Mouse (Mus musculus): ENCODE data around the gene Igsf21. TPM values are rescaled to one million over a fixed set of nuclear protein-coding genes. Genes with fewer than 3 reads are reported as not detected.

Igsf21 gene
- total RNA-seq (2017) = not detected in 3 replicates

DNA sequence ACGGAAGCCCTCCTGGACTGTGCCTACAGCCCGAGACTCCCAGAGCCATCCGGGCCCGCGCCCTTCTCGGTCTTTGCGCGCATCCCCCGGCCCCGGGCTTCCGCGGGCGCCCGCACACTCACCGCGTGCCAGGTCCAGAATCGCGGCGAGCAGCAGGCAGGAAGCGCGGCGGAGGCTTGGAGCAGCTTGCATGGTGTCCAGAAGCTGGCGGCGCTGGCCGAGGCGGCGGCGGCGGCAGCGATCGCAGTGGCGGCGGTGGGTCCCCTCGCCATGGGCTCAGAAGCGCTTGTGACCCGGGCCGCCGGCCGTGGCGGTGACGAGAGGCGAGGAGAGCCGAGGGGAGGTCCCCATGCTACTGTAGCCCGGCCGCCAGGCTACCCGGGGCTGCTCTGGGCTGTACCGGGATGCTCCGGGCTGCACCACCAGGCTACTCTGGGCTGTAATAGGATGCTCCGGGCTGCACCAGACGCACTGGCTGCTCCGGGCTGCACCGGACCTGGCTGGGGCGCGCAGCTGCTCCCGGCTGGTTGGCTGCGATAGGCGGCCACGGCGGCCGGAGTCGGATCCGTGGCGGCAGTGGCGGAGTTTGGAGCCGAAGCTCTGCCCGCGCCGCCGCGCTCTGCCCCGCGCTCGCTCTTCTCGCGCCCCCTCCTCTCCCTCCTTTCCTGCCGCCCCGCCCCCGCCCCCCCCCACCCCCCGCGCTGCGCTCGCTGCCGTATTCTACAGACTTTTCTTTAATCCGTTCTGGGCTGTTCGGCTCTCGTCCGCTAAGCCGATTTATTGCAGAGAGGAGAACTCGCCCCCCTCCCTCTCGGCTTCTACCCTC is at the start of gene Igsf21:
Gene Igsf21, minus strand, starts transcription at position 605 of the 826 bp plus-strand sequence.
- ATAC-seq (replicated peaks; ENCODE audit: insufficient number of reproducible peaks, low FRiP score, low TSS enrichment, poor library complexity, severe bottlenecking) = no peak

- no peak for ATAC-seq (replicated peaks; ENCODE audit: insufficient number of reproducible peaks, low FRiP score, low TSS enrichment, poor library complexity, severe bottlenecking)
These were observed 39.2 kb upstream of the Igsf21 start for GRCm38 (mm10) chr4:140285726-140286316.

GRCm38 (mm10) chr4:140283398-140283797 is 36.8 kb upstream of the Igsf21 start:
- ATAC-seq (replicated peaks; ENCODE audit: insufficient number of reproducible peaks, low FRiP score, low TSS enrichment, poor library complexity, severe bottlenecking) = no peak

DNA sequence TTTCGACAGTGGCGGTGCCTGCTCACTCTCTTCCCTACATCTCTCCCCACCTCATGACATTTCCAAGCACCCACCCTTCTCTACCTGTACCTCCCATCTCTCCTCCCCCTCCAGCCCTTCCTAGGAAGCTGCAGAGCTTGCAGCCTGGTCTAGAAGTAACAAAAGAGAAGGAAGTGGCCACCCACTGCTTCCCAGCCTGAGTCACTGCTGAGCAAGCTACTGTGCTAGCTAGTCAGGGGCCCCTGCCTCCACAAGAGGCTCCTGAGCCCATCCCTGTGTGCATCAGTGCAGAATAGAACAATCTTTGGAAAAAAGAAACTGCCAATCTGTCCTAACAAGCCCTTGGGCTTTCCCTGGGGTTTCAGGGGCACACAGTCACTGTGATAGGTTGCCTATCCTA is 31.7 kb upstream of the Igsf21 start:
- ATAC-seq (replicated peaks; ENCODE audit: insufficient number of reproducible peaks, low FRiP score, low TSS enrichment, poor library complexity, severe bottlenecking) = no peak

DNA sequence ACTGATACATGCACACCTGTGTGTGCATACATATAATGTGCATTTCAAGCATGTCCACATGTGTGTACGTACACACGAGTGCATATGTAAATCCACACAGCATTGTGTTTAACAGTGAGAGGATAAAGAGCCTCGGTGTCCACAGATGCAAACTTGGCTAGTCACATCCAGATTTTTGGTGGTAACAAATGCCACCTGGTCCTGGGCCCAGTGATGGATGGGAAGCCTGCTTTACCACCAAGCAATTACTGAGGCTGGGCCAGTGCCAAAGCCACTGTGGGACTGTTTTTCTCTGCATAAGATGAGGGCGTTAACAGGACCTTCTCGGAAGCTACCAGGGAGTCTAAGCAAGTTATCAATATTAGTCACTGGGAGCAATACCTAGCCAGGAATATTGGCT is 25.3 kb upstream of the Igsf21 start:
- no peak for ATAC-seq (replicated peaks; ENCODE audit: insufficient number of reproducible peaks, low FRiP score, low TSS enrichment, poor library complexity, severe bottlenecking)

GRCm38 (mm10) chr4:140270451-140270850 is 23.9 kb upstream of the Igsf21 start:
- ATAC-seq (replicated peaks; ENCODE audit: insufficient number of reproducible peaks, low FRiP score, low TSS enrichment, poor library complexity, severe bottlenecking) = no peak

DNA sequence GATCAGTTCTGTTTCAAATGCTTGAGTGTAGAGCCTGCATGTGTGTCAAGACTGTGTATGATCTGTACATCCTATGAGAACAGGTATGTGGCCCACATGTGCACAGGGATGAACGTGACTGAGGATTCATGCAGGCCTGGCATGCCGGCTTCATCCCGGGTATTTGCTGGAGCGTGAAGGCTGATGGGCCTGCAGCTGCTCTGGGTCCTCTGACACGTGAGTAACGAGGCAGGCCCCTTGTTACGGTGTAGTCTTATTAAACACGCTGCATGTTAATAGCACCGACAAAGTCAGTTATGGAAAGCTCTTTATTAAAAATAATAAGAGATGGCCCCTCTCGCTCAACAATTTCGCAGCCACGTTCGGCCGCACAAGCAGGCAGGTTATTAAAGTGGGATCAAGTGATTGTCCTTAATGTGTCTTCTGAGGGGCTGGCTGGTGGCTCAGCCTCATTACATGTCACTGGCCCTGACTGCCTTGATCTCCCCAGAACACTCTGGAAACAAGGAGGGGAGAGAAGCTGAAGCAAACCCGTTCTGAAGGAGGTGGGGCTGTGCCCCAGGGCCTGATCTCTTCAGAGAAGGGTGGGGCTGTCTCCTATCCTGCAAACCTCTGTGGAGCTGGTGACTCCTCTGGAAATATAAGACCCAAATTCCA is 22.7 kb upstream of the Igsf21 start:
- ATAC-seq (replicated peaks; ENCODE audit: insufficient number of reproducible peaks, low FRiP score, low TSS enrichment, poor library complexity, severe bottlenecking) = no peak

- ATAC-seq (replicated peaks; ENCODE audit: insufficient number of reproducible peaks, low FRiP score, low TSS enrichment, poor library complexity, severe bottlenecking) = no peak
These were observed 21.3 kb upstream of the Igsf21 start for GRCm38 (mm10) chr4:140267835-140268234.

- no peak for ATAC-seq (replicated peaks; ENCODE audit: insufficient number of reproducible peaks, low FRiP score, low TSS enrichment, poor library complexity, severe bottlenecking)
These were observed 20.5 kb upstream of the Igsf21 start for GRCm38 (mm10) chr4:140267086-140267485.

DNA sequence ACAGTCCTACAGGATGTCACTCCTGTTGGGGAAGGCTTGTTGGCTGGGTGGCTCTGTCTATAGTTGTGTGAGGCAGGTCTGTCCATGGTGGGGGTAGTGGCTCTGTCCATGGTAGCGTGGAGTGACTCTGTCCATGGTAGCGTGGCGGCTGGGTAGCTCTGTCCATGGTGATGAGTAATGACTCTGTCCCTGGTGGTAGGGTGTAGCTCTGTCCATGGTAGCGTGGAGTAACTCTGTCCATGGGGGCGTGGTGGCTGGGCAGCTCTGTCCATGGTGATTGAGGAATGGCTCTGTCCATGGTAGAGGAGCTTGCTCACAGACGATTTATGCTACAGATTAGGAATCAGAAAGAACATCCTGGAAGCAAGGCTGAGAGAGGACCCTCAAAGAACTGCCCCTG is 12.4 kb upstream of the Igsf21 start:
- no peak for ATAC-seq (replicated peaks; ENCODE audit: insufficient number of reproducible peaks, low FRiP score, low TSS enrichment, poor library complexity, severe bottlenecking)

- no peak for ATAC-seq (replicated peaks; ENCODE audit: insufficient number of reproducible peaks, low FRiP score, low TSS enrichment, poor library complexity, severe bottlenecking)
These were observed 5.8 kb upstream of the Igsf21 start for GRCm38 (mm10) chr4:140252369-140252768.

- ATAC-seq (replicated peaks; ENCODE audit: insufficient number of reproducible peaks, low FRiP score, low TSS enrichment, poor library complexity, severe bottlenecking) = no peak
These were observed 2.6 kb upstream of the Igsf21 start for GRCm38 (mm10) chr4:140249011-140249744.

GRCm38 (mm10) chr4:140248396-140248795 is 1.8 kb upstream of the Igsf21 start:
- ATAC-seq (replicated peaks; ENCODE audit: insufficient number of reproducible peaks, low FRiP score, low TSS enrichment, poor library complexity, severe bottlenecking) = no peak

GRCm38 (mm10) chr4:140247006-140248003 is 721 bp upstream of the Igsf21 start:
- ATAC-seq (replicated peaks; ENCODE audit: insufficient number of reproducible peaks, low FRiP score, low TSS enrichment, poor library complexity, severe bottlenecking) = no peak

GRCm38 (mm10) chr4:140245286-140246179 is 1.1 kb downstream of the Igsf21 start:
- no peak for ATAC-seq (replicated peaks; ENCODE audit: insufficient number of reproducible peaks, low FRiP score, low TSS enrichment, poor library complexity, severe bottlenecking)

DNA sequence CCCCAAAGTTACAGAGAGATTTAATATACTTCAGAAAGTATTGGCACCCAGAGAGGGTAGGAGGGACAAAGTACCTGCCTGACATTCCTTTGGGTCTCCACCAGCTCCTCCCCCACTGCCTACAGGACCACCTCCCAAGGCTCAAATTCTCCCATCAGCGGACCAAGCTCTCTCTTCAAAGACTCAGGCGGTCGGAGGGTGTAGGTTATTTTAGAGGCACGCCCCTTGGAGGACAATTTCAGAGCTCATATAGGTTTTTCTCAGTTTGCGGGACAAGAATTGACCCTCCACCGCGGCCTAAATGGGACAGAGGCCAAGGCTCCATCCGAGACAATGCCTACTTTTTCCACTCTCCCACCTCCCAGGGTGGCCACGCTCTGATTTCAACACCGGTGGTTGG is 1.7 kb downstream of the Igsf21 start:
- ATAC-seq (replicated peaks; ENCODE audit: insufficient number of reproducible peaks, low FRiP score, low TSS enrichment, poor library complexity, severe bottlenecking) = no peak

DNA sequence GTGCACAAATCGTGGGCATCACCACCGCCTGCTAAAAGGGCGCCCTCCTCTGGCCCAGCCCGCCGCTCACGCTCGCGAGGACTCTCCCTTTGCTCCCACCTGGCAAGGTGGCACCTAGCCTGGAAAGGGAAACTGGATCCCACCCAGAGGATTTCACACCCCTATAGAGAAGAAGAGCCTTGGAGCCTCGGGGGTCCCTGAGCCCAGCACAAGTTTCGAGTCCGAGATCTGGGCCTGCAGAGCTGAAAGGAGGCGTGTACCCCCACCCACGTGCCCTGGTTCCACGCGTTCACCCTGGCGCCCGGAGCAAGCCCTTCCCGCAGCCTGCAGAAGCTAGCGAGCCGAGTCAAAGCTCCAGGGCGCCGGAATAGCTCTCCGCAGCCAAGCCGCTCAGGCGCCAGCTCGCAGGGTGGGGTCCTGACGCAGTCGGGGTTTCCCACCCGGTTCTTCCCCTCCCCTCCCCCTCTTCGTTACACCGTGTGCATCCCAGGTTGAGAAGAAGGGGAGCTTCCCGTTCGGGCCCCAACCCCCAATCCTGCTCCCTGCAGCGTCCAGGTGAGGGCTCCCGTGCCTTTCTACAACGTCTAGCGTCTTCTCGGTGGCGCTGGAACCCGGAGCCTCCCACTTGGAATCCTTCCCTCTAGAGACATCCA is 2.3 kb downstream of the Igsf21 start:
- no peak for ATAC-seq (replicated peaks; ENCODE audit: insufficient number of reproducible peaks, low FRiP score, low TSS enrichment, poor library complexity, severe bottlenecking)
